Mouse (Mus musculus): ENCODE results near the gene Ttyh3.

- TF ChIP-seq CTCF (IDR thresholded peaks at IDR 0.05; ENCODE audit: borderline replicate concordance, extremely low read depth, insufficient read depth, insufficient read length) (no peak), POLR2A (IDR thresholded peaks at IDR 0.05; ENCODE audit: borderline replicate concordance, extremely low read depth, insufficient read depth, insufficient read length, poor library complexity, severe bottlenecking) (no peak)
These were observed 47.1 kb downstream of the Ttyh3 start for GRCm38 (mm10) chr5:140601712-140602111.

Measured in brain, embryonic 14.5 days (tissue).